Mouse (Mus musculus): ENCODE data around the gene Rhobtb1.

- TF ChIP-seq CTCF (IDR thresholded peaks at IDR 0.05; ENCODE audit: borderline replicate concordance, insufficient read depth, low read length) = no peak
- no peak for TF ChIP-seq POLR2A (IDR thresholded peaks at IDR 0.05; ENCODE audit: low read depth, low read length)
Measured at GRCm38 (mm10) chr10:69259161-69259560, 107.9 kb downstream of the Rhobtb1 start.
